Mouse (Mus musculus): ENCODE results near the gene Polm. TPM values are rescaled to one million over a fixed set of nuclear protein-coding genes. Genes with fewer than 3 reads are reported as not detected.

Gene Polm
- total RNA-seq, 2 experiments from 2014 or later, result 1.3 to 3.3 TPM

GRCm38 (mm10) chr11:5785732-5786131, 52.1 kb downstream of the Polm start:
- ATAC-seq (replicated peaks; ENCODE audit: poor library complexity), result peak; percentile 14

- ATAC-seq (replicated peaks; ENCODE audit: poor library complexity), result peak; percentile 89
Observed at GRCm38 (mm10) chr11:5782199-5782944, 55.4 kb downstream of the Polm start.

GRCm38 (mm10) chr11:5780035-5780499, 57.7 kb downstream of the Polm start:
- ATAC-seq (replicated peaks; ENCODE audit: poor library complexity), result no peak

GRCm38 (mm10) chr11:5778481-5778880, 59.3 kb downstream of the Polm start:
- peak; percentile 55 for ATAC-seq (replicated peaks; ENCODE audit: poor library complexity)

Other genes with a start within 250 kb of the Polm start
- gene Mrps24, start 122.3 kb downstream of the Polm start, total RNA-seq (2015), result 85.7 and 101 TPM in 2 replicates
- 42.5 and 58.5 TPM in 2 replicates for gene Mrps24, start 122.3 kb downstream of the Polm start, total RNA-seq (2017)
- 4.1 and 4.5 TPM in 2 replicates for gene Urgcp, start 75.6 kb downstream of the Polm start, total RNA-seq (2015)
- 7.0 and 7.1 TPM in 2 replicates for gene Urgcp, start 75.6 kb downstream of the Polm start, total RNA-seq (2017)
- 43.9 and 44.5 TPM in 2 replicates for gene Dbnl, start 49.5 kb downstream of the Polm start, total RNA-seq (2015)
- 85.9 and 92.9 TPM in 2 replicates for gene Dbnl, start 49.5 kb downstream of the Polm start, total RNA-seq (2017)
- not detected in 2 replicates for gene Pgam2, start 34.3 kb downstream of the Polm start, total RNA-seq (2015)
- gene Pgam2, start 34.3 kb downstream of the Polm start, total RNA-seq (2017), result not detected in 2 replicates
- not detected in 2 replicates for gene Aebp1, start 23.9 kb upstream of the Polm start, total RNA-seq (2015)
- gene Aebp1, start 23.9 kb upstream of the Polm start, total RNA-seq (2017), result not detected in 2 replicates
- 63.9 and 65.8 TPM in 2 replicates for gene Pold2, start 40.3 kb upstream of the Polm start, total RNA-seq (2015)
- 48.4 and 52.0 TPM in 2 replicates for gene Pold2, start 40.3 kb upstream of the Polm start, total RNA-seq (2017)
- not detected in 2 replicates for gene Myl7, start 60.8 kb upstream of the Polm start, total RNA-seq (2015)
- gene Myl7, start 60.8 kb upstream of the Polm start, total RNA-seq (2017), result not detected in 2 replicates
- gene Gck, start 112.1 kb upstream of the Polm start, total RNA-seq (2015), result not detected in 2 replicates
- gene Gck, start 112.1 kb upstream of the Polm start, total RNA-seq (2017), result not detected in 2 replicates
- 17.4 and 18.2 TPM in 2 replicates for gene Ykt6, start 117.7 kb upstream of the Polm start, total RNA-seq (2015)
- gene Ykt6, start 117.7 kb upstream of the Polm start, total RNA-seq (2017), result 44.4 and 48.7 TPM in 2 replicates
- 1.2 and 1.8 TPM in 2 replicates for gene Camk2b, start 228.3 kb upstream of the Polm start, total RNA-seq (2015)
- gene Camk2b, start 228.3 kb upstream of the Polm start, total RNA-seq (2017), result 0.83 and 1.7 TPM in 2 replicates